Mouse (Mus musculus) liver, embryonic 12.5 days (tissue): ENCODE results near the gene Col6a5. TPM values are rescaled to one million over a fixed set of nuclear protein-coding genes. Genes with fewer than 3 reads are reported as not detected.

Experiments used
- ATAC-seq: fragments of 200-750 bp; cut with Nextera tagmentation; 2 replicates; pipeline ENCODE4 v1.8.0; 2017; ENCODE audit warnings: moderate number of reproducible peaks, mild to moderate bottlenecking, moderate library complexity
- H3K27ac ChIP-seq: fragments of 300-500 bp; sonication (generic); 2 replicates; pipeline ENCODE4 v1.5.1; 2016; ENCODE audit warnings: mild to moderate bottlenecking
- H3K27me3 ChIP-seq: fragments of 300-500 bp; sonication (generic); replicated peaks from 2 replicates; pipeline ENCODE4 v1.6.1; 2016; ENCODE audit warnings: mild to moderate bottlenecking, moderate library complexity
- H3K36me3 ChIP-seq: fragments of 300-500 bp; sonication (generic); 2 replicates; pipeline ENCODE4 v1.6.1; 2016; ENCODE audit warnings: mild to moderate bottlenecking, moderate library complexity
- H3K4me1 ChIP-seq: fragments of 300-500 bp; sonication (generic); 2 replicates; pipeline ENCODE4 v1.6.1; 2016
- H3K4me2 ChIP-seq: fragments of 300-500 bp; sonication (generic); 2 replicates; pipeline ENCODE4 v1.6.1; 2016; ENCODE audit warnings: mild to moderate bottlenecking, moderate library complexity
- H3K4me3 ChIP-seq: fragments of 300-500 bp; sonication (generic); 2 replicates; pipeline ENCODE4 v1.5.1; 2016; ENCODE audit warnings: mild to moderate bottlenecking, moderate library complexity
- H3K9ac ChIP-seq: fragments of 300-500 bp; sonication (generic); 2 replicates; pipeline ENCODE4 v1.6.1; 2016; ENCODE audit warnings: mild to moderate bottlenecking, moderate library complexity
- H3K9me3 ChIP-seq: fragments of 300-500 bp; sonication (generic); replicated peaks from 2 replicates; pipeline ENCODE4 v1.6.1; 2016; ENCODE audit warnings: mild to moderate bottlenecking, moderate library complexity
- WGBS: fragments of 180-500 bp; shearing (Covaris S2); methylation state at CpG from one replicate; pipeline ENCODE4 v1.1.7; 2016; ENCODE audit not compliant: insufficient replicate concordance; 5-methylcytosine and 5-hydroxymethylcytosine counted together
- polyA plus RNA-seq: library from polyadenylated mRNA; unstranded; fragments of >200 nt; fragmentation: Nextera tagmentation; extraction: Ambion mirVana; gene quantifications from 2 replicates; pipeline ENCODE4 v1.2.1, GENCODE M21; 2016

Gene Col6a5
- polyA plus RNA-seq, 1 experiment from 2014 or later, result not detected

GRCm38 (mm10) chr9:105814436-105814835, 146.0 kb downstream of the Col6a5 start:
- 61% methylated on average over 5 of the region's 5 CpGs for WGBS

GRCm38 (mm10) chr9:105811458-105811857, 149.0 kb downstream of the Col6a5 start:
- no peak for ATAC-seq
- H3K27me3 ChIP-seq, result no peaks in the 10 kb centered on the region
- H3K27ac ChIP-seq, result no peak overlapping the region
- H3K9ac ChIP-seq, result no peak overlapping the region
- WGBS, result 69% methylated on average over 7 of the region's 7 CpGs
- H3K9me3 ChIP-seq, result no peaks in the 10 kb centered on the region
- H3K4me3 ChIP-seq, result no peak overlapping the region
- H3K4me2 ChIP-seq, result no peak overlapping the region
- no peaks in the 10 kb centered on the region for H3K4me1 ChIP-seq
- no peaks in the 10 kb centered on the region for H3K36me3 ChIP-seq

More at GRCm38 (mm10) chr9:105814436-105814835, 146.0 kb downstream of the Col6a5 start:
- H3K4me3 ChIP-seq, result no peak overlapping the region
- H3K27ac ChIP-seq, result no peak overlapping the region
- ATAC-seq, result no peak
- no peaks in the 10 kb centered on the region for H3K4me1 ChIP-seq
- H3K4me2 ChIP-seq, result no peak overlapping the region
- no peak overlapping the region for H3K9ac ChIP-seq
- H3K27me3 ChIP-seq, result no peaks in the 10 kb centered on the region
- no peaks in the 10 kb centered on the region for H3K36me3 ChIP-seq
- H3K9me3 ChIP-seq, result no peaks in the 10 kb centered on the region

DNA sequence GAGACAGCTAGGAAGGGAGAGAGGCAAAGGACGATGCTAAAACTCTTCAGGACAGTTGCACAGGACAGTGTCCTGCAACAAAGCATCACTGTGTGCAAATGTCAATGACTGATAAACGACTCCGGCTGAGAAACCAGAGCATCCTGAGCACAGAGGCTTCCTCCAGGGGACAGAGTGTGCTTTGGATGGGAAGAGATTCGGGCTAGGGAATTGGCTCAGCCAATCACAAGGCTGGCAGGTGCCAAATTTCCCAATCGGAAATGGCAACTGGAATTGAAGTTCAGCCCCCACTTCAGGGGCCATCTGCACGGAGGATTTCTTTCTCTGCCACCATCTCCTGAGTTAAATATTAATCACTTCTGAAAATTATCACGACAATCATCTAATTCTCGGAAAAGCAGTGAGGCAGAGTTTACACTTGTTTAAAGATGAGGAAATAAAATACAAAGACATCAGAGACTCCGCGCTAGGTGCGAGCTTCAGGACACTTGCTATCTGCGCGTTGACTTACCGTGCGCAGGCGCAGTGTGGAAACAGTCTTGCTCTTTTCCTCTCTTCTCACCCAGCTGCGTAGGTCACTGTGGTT, 151.4 kb downstream of the Col6a5 start:
- H3K4me1 ChIP-seq, result no peaks in the 10 kb centered on the region
- no peak overlapping the region for H3K4me2 ChIP-seq
- H3K27ac ChIP-seq, result no peak overlapping the region
- 70% methylated on average over 17 of the region's 17 CpGs for WGBS
- no peaks in the 10 kb centered on the region for H3K27me3 ChIP-seq
- no peaks in the 10 kb centered on the region for H3K9me3 ChIP-seq
- no peak overlapping the region for H3K9ac ChIP-seq
- H3K4me3 ChIP-seq, result no peak overlapping the region
- ATAC-seq, result no peak
- H3K36me3 ChIP-seq, result no peaks in the 10 kb centered on the region

Other genes with a start within 250 kb of the Col6a5 start
- gene Col6a6, start 132.5 kb downstream of the Col6a5 start, polyA plus RNA-seq, result 0.13 and 0.19 TPM in 2 replicates
- gene Col6a4, start 136.1 kb upstream of the Col6a5 start, polyA plus RNA-seq, result 0.01 and 0.05 TPM in 2 replicates
- gene Glyctk, start 197.5 kb upstream of the Col6a5 start, polyA plus RNA-seq, result 14.1 and 15.7 TPM in 2 replicates
- gene Wdr82, start 210.3 kb upstream of the Col6a5 start, polyA plus RNA-seq, result 11.5 and 11.8 TPM in 2 replicates
- 17.0 and 17.8 TPM in 2 replicates for gene Ppm1m, start 239.1 kb upstream of the Col6a5 start, polyA plus RNA-seq
- 34.7 and 35.9 TPM in 2 replicates for gene Twf2, start 242.5 kb upstream of the Col6a5 start, polyA plus RNA-seq